Mouse (Mus musculus) spleen, embryonic (tissue): ENCODE measurements around the gene Nr4a3.

Experiments
- CTCF ChIA-PET: fragments of 350-600 bp; sonication (Branson Sonifier 250); formaldehyde crosslinking; loops from one replicate; lab custom pipeline; 2022; lab: Charles Lee

The Nr4a3 gene

GRCm38 (mm10) chr4:48050020-48050419 lies 5.1 kb downstream of the Nr4a3 start:
- CTCF ChIA-PET: interaction anchor here (0.9 kb wide), 1 partner anchor 16 kb away, joined by 3 read pairs; no protein-coding TSS in a partner anchor

DNA sequence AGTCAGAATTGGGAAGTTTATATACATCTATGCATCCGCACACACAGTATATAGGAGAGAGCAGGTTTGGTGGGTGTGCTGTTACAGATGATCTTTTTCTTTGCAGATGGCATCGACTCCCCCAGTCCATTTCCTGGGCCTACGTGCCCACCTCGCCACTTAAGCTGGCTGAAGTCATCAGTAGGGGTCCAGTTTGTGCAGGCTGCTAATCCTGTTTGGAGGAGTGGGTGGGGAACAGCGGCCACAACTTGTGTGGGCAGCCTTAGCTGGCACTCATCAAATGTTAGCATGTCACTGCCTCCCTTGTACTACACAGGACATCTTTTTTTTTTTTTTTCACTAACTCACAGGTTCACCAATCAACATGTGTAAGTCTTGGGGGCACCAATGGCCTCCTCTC lies 5.5 kb downstream of the Nr4a3 start:
- CTCF ChIA-PET: interaction anchor here (0.9 kb wide), 1 partner anchor 16 kb away, joined by 3 read pairs; no protein-coding TSS in a partner anchor

DNA sequence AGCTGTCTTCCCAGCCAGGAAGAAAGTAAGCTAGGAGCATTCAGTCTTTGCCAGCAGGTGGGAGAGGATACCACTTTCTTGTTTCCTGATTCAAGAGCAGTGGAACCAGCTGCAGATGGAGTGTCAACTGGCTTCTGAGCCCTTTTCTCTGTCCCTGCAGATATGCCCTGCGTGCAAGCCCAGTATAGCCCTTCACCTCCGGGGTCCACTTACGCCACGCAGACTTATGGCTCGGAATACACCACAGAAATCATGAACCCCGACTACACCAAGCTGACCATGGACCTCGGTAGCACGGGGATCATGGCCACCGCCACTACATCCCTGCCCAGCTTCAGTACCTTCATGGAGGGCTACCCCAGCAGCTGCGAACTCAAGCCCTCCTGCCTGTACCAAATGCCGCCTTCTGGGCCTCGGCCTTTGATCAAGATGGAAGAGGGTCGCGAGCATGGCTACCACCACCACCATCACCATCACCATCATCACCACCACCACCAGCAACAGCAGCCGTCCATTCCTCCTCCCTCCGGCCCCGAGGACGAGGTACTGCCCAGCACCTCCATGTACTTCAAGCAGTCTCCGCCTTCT lies 6.2 kb downstream of the Nr4a3 start:
- CTCF ChIA-PET: no interaction called here

DNA sequence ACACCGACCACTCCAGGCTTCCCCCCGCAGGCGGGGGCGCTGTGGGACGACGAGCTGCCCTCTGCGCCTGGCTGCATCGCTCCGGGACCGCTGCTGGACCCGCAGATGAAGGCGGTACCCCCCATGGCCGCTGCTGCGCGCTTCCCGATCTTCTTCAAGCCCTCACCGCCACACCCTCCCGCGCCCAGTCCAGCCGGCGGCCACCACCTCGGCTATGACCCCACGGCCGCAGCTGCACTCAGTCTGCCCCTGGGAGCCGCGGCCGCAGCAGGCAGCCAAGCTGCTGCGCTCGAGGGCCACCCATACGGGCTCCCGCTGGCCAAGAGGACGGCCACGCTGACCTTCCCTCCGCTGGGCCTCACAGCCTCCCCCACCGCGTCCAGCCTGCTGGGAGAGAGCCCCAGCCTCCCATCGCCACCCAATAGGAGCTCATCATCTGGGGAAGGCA lies 6.7 kb downstream of the Nr4a3 start:
- CTCF ChIA-PET: no interaction called here

DNA sequence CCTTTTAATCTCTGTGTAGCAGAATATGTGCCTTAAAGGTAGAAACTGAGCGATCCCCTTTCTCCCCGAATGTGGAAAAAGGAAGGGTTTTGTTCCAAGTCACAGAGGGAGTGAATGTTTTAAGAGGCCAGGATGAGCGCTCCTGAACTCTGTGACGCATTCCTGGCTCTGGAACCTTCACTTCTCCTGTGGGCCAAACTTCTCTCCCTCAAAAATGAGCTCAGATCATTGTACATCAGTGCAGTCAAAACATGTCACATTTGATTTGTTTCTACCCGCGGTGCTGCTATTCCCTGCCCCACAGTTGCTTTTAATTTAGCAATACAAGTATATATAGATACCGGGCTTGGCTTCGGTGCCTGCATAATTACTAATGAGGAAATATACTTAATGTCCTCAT lies 16.8 kb downstream of the Nr4a3 start:
- CTCF ChIA-PET: no interaction called here

DNA sequence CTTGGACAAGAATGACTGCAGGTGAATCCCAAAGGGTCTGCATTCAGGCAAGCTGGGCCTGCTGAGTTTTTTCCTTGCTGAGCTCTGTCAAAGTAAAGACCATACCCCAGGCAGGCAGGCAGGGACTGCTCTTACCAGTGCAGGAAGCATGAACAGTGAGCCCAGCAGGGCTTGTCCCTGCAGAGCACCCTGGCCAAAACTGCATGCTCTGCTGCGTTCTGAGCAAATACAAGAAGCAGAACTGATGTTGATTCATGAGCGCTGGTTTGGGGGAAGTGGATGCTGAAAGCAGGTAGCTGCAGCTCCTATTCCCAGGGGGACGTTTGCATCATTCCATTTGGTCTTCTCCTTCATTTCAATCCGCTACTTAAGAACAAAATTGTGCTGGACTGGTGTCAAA lies 19.4 kb downstream of the Nr4a3 start:
- CTCF ChIA-PET: no interaction called here

DNA sequence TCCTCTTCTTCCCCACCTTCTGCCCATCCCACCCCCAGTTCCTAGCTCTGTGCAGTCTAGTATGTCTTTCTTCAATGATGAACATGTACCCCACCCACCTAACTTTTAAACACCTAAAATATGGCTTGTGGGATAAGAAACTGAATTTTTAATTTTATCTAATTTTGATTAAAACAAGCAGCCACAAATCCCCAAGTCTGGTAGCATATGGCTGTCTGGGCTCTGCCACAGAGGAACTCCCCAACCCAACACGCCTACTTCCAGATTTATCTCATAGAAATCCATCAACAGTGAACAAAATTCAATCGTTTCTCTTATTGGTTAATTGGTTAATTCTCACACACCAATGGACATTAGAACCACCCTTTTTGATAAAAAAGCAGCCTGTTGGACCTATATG lies 21.7 kb downstream of the Nr4a3 start:
- CTCF ChIA-PET: interaction anchor here (0.8 kb wide), 1 partner anchor 17 kb away, joined by 3 read pairs; no protein-coding TSS in a partner anchor

DNA sequence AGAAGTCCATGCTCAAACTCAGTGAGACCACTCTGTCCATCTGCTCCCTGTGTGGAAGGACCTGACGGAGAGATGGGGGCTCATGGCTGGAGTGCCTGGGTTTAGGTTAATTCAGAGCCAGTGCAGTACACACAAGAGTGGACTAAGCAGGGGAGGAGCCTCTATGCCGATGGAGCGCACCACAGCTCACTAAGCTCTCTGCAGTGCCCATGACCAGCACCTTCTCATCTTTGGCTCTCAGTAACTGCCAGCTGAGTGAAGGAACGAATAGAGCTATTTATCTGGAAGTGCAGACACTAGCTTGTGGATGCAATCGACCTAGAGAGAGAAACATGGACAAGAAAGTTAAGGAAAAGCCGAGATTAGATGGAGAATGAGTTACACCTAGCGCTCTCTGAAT lies 24.2 kb downstream of the Nr4a3 start:
- CTCF ChIA-PET: no interaction called here

- CTCF ChIA-PET: interaction anchor here (0.7 kb wide), 1 partner anchor 101 kb away, joined by 4 read pairs; no protein-coding TSS in a partner anchor
Measured at GRCm38 (mm10) chr4:48072006-48072405, 27.1 kb downstream of the Nr4a3 start.

DNA sequence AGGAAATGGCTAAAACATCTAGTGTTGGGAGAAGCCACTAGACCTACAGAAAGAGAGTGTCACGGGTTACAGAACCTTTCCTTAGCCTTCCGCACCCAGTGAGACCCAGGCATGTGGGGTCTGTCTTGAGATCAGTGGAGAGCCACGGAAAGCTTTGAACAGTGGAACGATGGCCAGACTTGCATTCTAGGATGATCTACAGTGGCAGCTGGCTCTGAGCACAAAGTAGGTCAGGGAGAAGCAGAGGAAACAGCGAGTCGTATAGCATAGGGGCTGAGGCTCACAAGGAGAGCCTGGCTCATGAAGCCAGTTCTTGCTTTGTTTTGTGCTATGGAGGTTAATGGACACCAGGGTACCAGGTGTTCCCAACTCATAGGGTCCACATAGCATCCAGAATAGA lies 28.4 kb downstream of the Nr4a3 start:
- CTCF ChIA-PET: interaction anchor here (0.6 kb wide), 1 partner anchor 10 kb away, joined by 9 read pairs; no protein-coding TSS in a partner anchor

DNA sequence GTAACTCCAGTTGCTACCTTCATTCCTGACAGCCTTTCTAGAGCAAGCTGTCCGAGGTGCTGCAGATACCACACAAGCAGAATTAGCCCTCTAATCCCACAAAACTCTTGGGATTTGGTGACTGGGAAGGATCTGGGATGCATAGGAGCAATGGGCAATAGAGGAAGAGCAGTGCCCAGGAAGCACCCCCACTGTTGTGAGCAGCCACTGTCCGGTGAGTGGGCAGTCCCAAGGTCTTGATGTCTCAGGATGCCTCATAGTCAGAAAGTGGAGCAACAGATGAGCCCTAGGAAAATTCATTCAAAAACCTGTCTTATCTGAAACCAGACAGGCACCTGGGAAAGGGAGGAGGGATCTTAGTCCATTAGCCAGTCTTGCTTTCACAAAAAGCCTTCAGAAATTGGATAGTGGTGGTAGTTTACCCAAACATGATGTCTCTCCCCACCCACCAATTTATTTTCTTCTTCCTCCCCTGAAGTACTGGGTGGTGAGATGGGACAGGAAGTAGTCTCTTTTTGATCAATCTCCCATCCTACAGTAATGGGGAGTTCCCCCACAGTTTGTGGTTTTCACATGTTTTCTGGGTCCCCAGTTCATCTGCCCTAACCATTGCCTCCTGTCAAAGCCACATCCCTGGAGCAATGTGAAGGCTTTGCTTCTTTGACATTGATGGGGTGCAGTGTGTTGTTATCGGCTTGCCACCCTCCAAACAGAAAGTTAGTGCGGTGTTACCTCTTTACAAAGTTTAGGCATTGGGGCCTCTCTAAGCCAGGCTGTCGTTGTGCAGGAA lies 29.7 kb downstream of the Nr4a3 start:
- CTCF ChIA-PET: no interaction called here

DNA sequence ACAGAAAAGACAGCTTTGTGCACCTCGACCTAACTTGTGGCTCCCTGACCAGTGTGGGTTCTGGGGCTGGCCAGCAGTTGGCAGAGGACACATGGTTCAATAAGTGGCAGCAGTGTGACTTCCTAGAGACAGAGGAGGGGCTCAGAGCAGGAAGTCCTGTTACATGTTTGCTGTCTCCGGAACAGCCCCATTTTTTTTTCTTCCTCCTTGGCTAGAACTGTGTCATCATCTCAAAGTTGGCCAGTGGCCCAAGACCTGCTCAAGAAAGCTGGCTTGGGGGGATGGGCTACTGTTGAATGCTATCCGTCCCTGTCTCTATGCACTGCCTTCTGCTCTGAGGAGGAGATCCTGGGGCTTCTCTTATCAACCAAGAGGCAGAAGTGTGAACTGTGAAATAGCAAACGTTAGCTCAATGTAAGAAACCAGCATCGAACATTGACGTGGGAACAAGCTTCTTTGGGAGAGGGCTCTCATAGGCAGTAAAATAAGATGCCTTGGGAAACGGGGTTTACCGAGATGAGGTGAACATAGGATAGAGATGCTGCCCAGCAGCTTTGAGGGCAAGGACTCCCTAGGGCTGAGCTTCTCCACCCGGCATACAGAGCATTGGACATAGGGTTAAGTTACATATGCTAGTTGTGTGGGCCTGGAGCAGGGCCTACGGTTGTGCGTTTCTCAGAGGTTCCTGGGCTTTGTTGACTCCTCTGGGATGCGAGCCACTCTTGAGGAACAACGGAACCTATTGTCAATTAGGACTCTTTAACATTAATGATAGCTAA lies 31.9 kb downstream of the Nr4a3 start:
- CTCF ChIA-PET: no interaction called here

- CTCF ChIA-PET: no interaction called here
Measured at GRCm38 (mm10) chr4:48078213-48078612, 33.3 kb downstream of the Nr4a3 start.

DNA sequence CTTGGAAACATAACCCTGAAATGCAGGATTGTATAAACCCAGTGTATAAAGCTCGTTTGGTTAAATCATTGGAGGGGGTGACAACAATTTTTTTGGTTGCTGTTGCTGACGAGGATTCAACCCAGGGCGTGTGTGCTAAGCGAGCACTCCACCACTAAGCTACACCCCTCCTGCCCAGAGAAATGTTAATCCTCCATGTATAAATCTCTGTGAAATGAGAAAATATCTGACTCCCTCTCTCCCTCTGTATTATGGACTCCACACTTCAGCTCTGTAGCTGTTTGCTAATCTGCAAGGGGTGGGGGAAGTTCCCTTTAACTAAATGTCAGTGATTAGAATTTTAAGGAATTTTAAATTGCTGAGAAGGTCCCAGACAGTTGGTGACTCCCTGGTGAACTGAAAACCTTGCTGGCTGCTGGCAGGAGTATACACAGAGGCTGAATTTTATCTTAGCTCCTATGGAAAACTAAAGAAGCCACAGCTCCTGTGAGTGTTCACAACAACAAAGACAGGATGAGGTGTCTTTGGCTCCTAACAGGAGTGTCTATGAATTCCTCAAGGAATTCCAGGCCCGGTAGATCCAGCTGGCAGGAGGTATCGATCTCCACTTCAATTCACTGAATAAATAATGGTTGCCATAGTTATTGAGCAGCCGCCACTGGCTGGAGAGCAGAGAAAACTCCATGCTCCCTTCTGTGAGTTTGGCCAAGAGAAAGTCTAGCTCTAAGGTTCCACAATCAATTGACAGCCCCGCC lies 34.5 kb downstream of the Nr4a3 start:
- CTCF ChIA-PET: no interaction called here

DNA sequence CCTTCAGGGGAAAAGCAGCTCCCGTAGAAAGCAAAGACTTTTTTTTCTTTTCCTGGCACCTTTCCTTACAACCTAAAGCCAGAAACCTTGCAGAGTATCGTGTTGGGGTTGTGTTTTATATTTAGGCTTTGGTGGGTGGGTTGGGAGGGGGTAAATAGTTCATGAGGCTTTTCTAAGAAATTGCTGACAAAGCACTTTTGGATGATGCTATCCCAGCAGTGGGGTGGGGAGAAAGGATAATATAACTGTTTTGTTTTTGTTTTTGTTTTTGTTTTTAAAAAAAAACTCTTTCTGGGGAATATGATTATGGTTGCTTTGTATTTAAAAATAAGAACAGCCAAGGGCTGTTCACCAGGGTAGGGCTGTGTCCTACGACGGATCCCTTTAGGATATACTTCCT lies 38.5 kb downstream of the Nr4a3 start:
- CTCF ChIA-PET: interaction anchor here (0.6 kb wide), 1 partner anchor 10 kb away, joined by 9 read pairs; no protein-coding TSS in a partner anchor

GRCm38 (mm10) chr4:48086609-48087008 lies 41.7 kb downstream of the Nr4a3 start:
- CTCF ChIA-PET: interaction anchor here (0.6 to 0.7 kb wide), 2 partner anchors 152 to 225 kb away, joined by 3 read pairs; no protein-coding TSS in a partner anchor

DNA sequence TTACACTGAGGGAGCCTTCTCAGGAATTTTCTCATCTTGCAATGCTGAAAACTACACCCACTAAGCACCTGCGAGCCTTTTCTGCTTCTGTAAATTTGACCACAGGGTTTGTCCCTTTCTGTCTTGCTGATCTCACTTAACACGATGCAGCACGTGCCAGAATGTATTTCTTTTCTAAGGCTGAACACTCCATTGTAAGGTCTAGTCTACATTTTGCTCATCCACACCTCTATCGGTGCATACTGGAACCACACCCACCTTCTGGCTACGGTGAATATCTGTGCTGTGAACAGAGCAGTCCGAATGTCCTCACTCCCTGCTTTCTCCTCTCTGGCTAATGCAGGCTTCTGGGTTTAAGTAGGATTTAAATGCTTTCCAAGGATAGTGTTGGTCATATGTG lies 42.5 kb downstream of the Nr4a3 start:
- CTCF ChIA-PET: no interaction called here

- CTCF ChIA-PET: no interaction called here
Measured at GRCm38 (mm10) chr4:48093221-48093620, 48.3 kb downstream of the Nr4a3 start.

DNA sequence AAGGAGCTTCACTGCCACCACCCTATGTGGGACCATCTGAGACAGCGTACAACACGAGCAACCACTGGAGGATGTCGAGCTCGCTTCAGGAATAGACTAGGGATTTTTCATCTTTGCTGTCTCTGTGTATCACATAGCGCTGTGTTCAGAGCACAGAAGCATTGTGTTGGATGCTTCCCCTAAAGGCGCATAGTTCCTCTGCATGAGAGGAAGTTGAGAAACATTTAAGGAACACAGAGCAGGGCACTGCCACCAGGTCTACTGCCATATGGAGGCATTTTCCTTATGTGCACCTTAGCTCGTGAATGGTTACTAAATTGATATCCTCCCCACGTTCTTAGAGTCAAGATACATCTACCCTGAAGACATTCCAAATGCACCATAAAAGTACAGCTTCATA lies 55.3 kb downstream of the Nr4a3 start:
- CTCF ChIA-PET: no interaction called here

GRCm38 (mm10) chr4:48101981-48102380 lies 57.0 kb downstream of the Nr4a3 start:
- CTCF ChIA-PET: interaction anchor here (0.5 kb wide), 1 partner anchor 37 kb away, joined by 3 read pairs; no protein-coding TSS in a partner anchor

GRCm38 (mm10) chr4:48105387-48105786 lies 60.4 kb downstream of the Nr4a3 start:
- CTCF ChIA-PET: no interaction called here
